Mouse (Mus musculus): ENCODE results near the gene Snx12. TPM values are rescaled to one million over a fixed set of nuclear protein-coding genes. Genes with fewer than 3 reads are reported as not detected.

The Snx12 gene
- polyA plus RNA-seq, 1 experiment from 2014 or later = 47.7 TPM

GRCm38 (mm10) chrX:101222796-101223162, 416 bp upstream of the Snx12 start:
- peak overlapping the region; percentile 26; the same call in 1 of the 2 replicates for H3K27ac ChIP-seq

GRCm38 (mm10) chrX:101189285-101189684, 33.1 kb downstream of the Snx12 start:
- ATAC-seq (ENCODE audit: insufficient read depth, low FRiP score, low read depth) = no peak

More at GRCm38 (mm10) chrX:101222796-101223162, 416 bp upstream of the Snx12 start:
- H3K9me3 ChIP-seq = no peaks in the 10 kb centered on the region
- peak overlapping the region; percentile 51 for H3K4me2 ChIP-seq
- no peaks in the 10 kb centered on the region for H3K4me1 ChIP-seq
- no peaks in the 10 kb centered on the region for H3K36me3 ChIP-seq
- 30% methylated on average over 7 of the region's 7 CpGs for WGBS
- no peaks in the 10 kb centered on the region for H3K27me3 ChIP-seq (replicated peaks)
- no peak overlapping the region for H3K9ac ChIP-seq
- H3K4me3 ChIP-seq (replicated peaks) = peak overlapping the region; percentile 54
- ATAC-seq (ENCODE audit: insufficient read depth, low FRiP score, low read depth) = no peak

DNA sequence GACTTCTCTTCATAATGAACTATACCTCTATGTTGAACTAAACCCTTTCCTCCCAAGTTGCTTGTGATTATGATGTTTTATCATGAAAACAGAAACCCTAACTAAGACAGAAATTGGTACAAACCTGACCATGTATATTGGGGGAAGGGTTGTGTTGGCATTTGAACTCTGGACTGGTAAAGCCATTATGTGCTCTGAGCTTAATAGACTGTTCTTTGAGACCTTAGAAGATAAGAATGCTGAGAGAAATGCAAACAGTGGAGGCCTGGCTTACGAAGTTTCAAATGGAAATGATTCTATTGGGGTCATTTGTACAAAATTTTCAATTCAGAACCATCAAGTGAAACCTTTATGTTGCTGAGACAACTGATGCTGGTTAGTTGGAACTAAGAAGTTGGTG, 34.7 kb downstream of the Snx12 start:
- WGBS = 64% methylated on average over 1 of the region's 1 CpGs
- ATAC-seq (ENCODE audit: insufficient read depth, low FRiP score, low read depth) = no peak
- no peak overlapping the region for H3K27ac ChIP-seq

More at GRCm38 (mm10) chrX:101189285-101189684, 33.1 kb downstream of the Snx12 start:
- H3K4me1 ChIP-seq = no peaks in the 10 kb centered on the region
- no peak overlapping the region for H3K4me3 ChIP-seq (replicated peaks)
- H3K4me2 ChIP-seq = no peak overlapping the region
- WGBS = 80% methylated on average over 3 of the region's 3 CpGs
- H3K27me3 ChIP-seq (replicated peaks) = no peaks in the 10 kb centered on the region
- no peaks in the 10 kb centered on the region for H3K36me3 ChIP-seq
- no peak overlapping the region for H3K9ac ChIP-seq
- H3K9me3 ChIP-seq = no peaks in the 10 kb centered on the region
- no peak overlapping the region for H3K27ac ChIP-seq

GRCm38 (mm10) chrX:101173388-101173787, 49.0 kb downstream of the Snx12 start:
- no peak for ATAC-seq (ENCODE audit: insufficient read depth, low FRiP score, low read depth)
- Histone ChIP-seq H3K27ac (no peak overlapping the region), H3K36me3 (no peaks in the 10 kb centered on the region), H3K9ac (no peak overlapping the region), H3K9me3 (no peaks in the 10 kb centered on the region), H3K4me2 (no peak overlapping the region), H3K4me3 (replicated peaks) (no peak overlapping the region), H3K27me3 (replicated peaks) (no peaks in the 10 kb centered on the region), H3K4me1 (no peaks in the 10 kb centered on the region)
- 81% methylated on average over 1 of the region's 1 CpGs for WGBS

More for the DNA sequence above, 34.7 kb downstream of the Snx12 start:
- H3K9me3 ChIP-seq = no peaks in the 10 kb centered on the region
- H3K9ac ChIP-seq = no peak overlapping the region
- no peaks in the 10 kb centered on the region for H3K4me1 ChIP-seq
- no peaks in the 10 kb centered on the region for H3K36me3 ChIP-seq
- no peak overlapping the region for H3K4me2 ChIP-seq
- no peaks in the 10 kb centered on the region for H3K27me3 ChIP-seq (replicated peaks)
- H3K4me3 ChIP-seq (replicated peaks) = no peak overlapping the region

DNA sequence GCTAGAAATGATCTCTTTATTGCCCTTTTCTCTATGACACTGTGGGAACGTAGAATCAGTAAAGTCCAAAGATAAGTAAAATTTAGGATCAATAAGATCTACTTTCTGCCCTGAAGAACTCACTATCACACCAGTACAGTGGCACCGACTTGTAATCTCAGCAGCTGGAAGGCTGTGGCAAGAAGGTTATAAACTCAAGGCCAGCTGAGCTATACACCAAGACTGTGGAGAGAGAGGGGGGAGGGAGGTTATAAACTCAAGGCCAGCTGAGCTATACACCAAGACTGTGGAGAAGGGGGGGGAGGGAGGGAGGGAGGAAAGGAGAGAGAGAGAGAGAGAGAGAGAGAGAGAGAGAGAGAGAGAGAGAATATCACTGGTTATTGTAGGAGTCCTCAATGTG, 53.9 kb downstream of the Snx12 start:
- Histone ChIP-seq H3K27me3 (replicated peaks) (no peaks in the 10 kb centered on the region), H3K27ac (no peak overlapping the region), H3K9ac (no peak overlapping the region), H3K4me1 (no peaks in the 10 kb centered on the region), H3K4me3 (replicated peaks) (no peak overlapping the region), H3K9me3 (no peaks in the 10 kb centered on the region), H3K36me3 (no peaks in the 10 kb centered on the region), H3K4me2 (no peak overlapping the region)
- 66% methylated on average over 2 of the region's 2 CpGs for WGBS
- no peak for ATAC-seq (ENCODE audit: insufficient read depth, low FRiP score, low read depth)

- H3K27ac ChIP-seq = no peak overlapping the region
- H3K4me3 ChIP-seq (replicated peaks) = no peak overlapping the region
- no peaks in the 10 kb centered on the region for H3K4me1 ChIP-seq
- no peak overlapping the region for H3K4me2 ChIP-seq
- H3K36me3 ChIP-seq = no peaks in the 10 kb centered on the region
- ATAC-seq (ENCODE audit: insufficient read depth, low FRiP score, low read depth) = no peak
- no peaks in the 10 kb centered on the region for H3K9me3 ChIP-seq
- no peak overlapping the region for H3K9ac ChIP-seq
- no peaks in the 10 kb centered on the region for H3K27me3 ChIP-seq (replicated peaks)
- 64% methylated on average over 2 of the region's 2 CpGs for WGBS
Measured at GRCm38 (mm10) chrX:101163739-101164138, 58.6 kb downstream of the Snx12 start.

DNA sequence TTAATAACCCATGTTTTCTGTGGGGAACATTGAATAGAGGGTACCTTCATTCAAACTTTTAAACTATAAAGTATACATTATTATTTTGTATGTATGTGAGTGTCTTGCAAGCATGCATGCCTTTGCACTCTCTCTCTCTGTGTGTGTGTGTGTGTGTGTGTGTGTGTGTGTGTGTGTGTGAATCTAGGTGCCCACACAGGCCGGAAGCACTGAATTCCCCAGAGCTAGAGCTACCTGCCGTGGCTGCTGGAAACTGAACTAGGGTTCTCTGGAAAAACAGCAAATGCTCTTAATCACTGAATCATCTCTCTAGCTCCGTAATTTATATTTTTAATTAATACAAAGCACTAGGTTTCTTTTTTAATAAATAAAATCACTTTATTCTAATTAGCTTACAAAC, 59.1 kb downstream of the Snx12 start:
- no peaks in the 10 kb centered on the region for H3K36me3 ChIP-seq
- no peak for ATAC-seq (ENCODE audit: insufficient read depth, low FRiP score, low read depth)
- no peaks in the 10 kb centered on the region for H3K27me3 ChIP-seq (replicated peaks)
- H3K4me3 ChIP-seq (replicated peaks) = no peak overlapping the region
- H3K27ac ChIP-seq = no peak overlapping the region
- H3K4me1 ChIP-seq = no peaks in the 10 kb centered on the region
- no peak overlapping the region for H3K9ac ChIP-seq
- no peaks in the 10 kb centered on the region for H3K9me3 ChIP-seq
- H3K4me2 ChIP-seq = no peak overlapping the region
- 78% methylated on average over 3 of the region's 3 CpGs for WGBS

DNA sequence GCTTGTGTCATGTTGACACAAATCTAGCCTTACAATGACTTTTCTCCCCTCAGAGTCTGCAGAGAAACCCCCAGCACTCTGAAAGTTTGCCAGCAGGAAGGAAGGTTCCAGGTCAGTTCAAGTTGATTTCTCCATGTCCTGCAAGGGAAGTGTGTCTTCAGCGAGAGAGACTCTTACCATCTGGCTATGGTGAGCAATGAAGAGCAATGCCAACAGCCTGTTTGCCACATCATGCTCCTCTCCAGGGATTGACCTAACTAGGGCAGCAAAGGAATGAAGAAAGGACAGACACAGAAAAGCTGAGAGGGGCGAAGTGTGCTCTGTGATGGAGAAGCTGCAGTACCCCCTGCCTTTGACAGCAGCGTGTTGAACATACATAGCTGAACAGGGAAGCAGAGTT, 59.8 kb downstream of the Snx12 start:
- Histone ChIP-seq H3K9ac (no peak overlapping the region), H3K4me3 (replicated peaks) (no peak overlapping the region), H3K27me3 (replicated peaks) (no peaks in the 10 kb centered on the region), H3K9me3 (no peaks in the 10 kb centered on the region), H3K36me3 (no peaks in the 10 kb centered on the region), H3K4me1 (no peaks in the 10 kb centered on the region), H3K4me2 (no peak overlapping the region), H3K27ac (no peak overlapping the region)
- no peak for ATAC-seq (ENCODE audit: insufficient read depth, low FRiP score, low read depth)
- 83% methylated on average over 3 of the region's 3 CpGs for WGBS

- ATAC-seq (ENCODE audit: insufficient read depth, low FRiP score, low read depth) = no peak
- Histone ChIP-seq H3K9me3 (no peaks in the 10 kb centered on the region), H3K4me3 (replicated peaks) (no peak overlapping the region), H3K4me1 (no peaks in the 10 kb centered on the region), H3K36me3 (no peaks in the 10 kb centered on the region), H3K9ac (no peak overlapping the region), H3K27me3 (replicated peaks) (no peaks in the 10 kb centered on the region), H3K27ac (no peak overlapping the region), H3K4me2 (no peak overlapping the region)
- WGBS = 83% methylated on average over 2 of the region's 2 CpGs
Measured at GRCm38 (mm10) chrX:101157488-101157887, 64.9 kb downstream of the Snx12 start.

DNA sequence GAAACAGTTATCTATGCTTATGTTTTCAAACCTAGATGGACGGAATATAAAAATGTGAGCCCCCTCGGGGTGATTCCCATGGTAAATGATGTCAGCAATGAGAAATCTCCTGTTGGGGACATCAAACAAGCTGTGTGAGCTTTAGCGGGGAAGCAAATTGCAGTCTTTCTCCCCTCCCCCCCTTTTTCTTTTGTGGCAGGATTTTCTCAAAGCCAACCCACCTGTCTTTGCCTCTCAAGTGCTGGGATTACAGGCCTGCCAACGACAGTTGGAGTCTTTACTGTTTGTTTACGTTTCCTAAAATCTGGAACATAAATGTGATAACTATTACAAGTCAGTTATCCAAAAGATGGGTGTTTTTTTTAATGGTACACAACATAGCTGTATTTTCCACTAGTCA, 66.0 kb downstream of the Snx12 start:
- H3K9ac ChIP-seq = no peak overlapping the region
- no peaks in the 10 kb centered on the region for H3K9me3 ChIP-seq
- H3K4me2 ChIP-seq = no peak overlapping the region
- ATAC-seq (ENCODE audit: insufficient read depth, low FRiP score, low read depth) = no peak
- no peaks in the 10 kb centered on the region for H3K27me3 ChIP-seq (replicated peaks)
- no peak overlapping the region for H3K27ac ChIP-seq
- H3K4me3 ChIP-seq (replicated peaks) = no peak overlapping the region
- H3K4me1 ChIP-seq = no peaks in the 10 kb centered on the region
- whole genome bisulfite sequencing = 30% methylated on average over 5 of the region's 5 CpGs
- H3K36me3 ChIP-seq = no peaks in the 10 kb centered on the region

GRCm38 (mm10) chrX:101147506-101147905, 74.9 kb downstream of the Snx12 start:
- no peaks in the 10 kb centered on the region for H3K4me1 ChIP-seq
- H3K4me2 ChIP-seq = no peak overlapping the region
- 67% methylated on average over 5 of the region's 5 CpGs for WGBS
- H3K4me3 ChIP-seq (replicated peaks) = no peak overlapping the region
- no peaks in the 10 kb centered on the region for H3K9me3 ChIP-seq
- ATAC-seq (ENCODE audit: insufficient read depth, low FRiP score, low read depth) = no peak
- no peak overlapping the region for H3K9ac ChIP-seq
- H3K27me3 ChIP-seq (replicated peaks) = no peaks in the 10 kb centered on the region
- H3K27ac ChIP-seq = no peak overlapping the region
- H3K36me3 ChIP-seq = no peaks in the 10 kb centered on the region

GRCm38 (mm10) chrX:101131992-101132791, 90.2 kb downstream of the Snx12 start:
- Histone ChIP-seq H3K36me3 (no peaks in the 10 kb centered on the region), H3K4me3 (replicated peaks) (no peak overlapping the region; the same call in 1 of the 2 replicates), H3K4me2 (peak overlapping the region; percentile 36; the same call in 1 of the 2 replicates), H3K9me3 (no peaks in the 10 kb centered on the region), H3K4me1 (no peaks in the 10 kb centered on the region), H3K9ac (no peak overlapping the region), H3K27me3 (replicated peaks) (no peaks in the 10 kb centered on the region), H3K27ac (no peak overlapping the region)
- ATAC-seq (ENCODE audit: insufficient read depth, low FRiP score, low read depth) = no peak
- WGBS = 36% methylated on average over 12 of the region's 12 CpGs

All from stomach, embryonic 15.5 days (tissue).